Mouse (Mus musculus): ENCODE results near the gene Ccdc87. TPM values are rescaled to one million over a fixed set of nuclear protein-coding genes. Genes with fewer than 3 reads are reported as not detected.
A peak's percentile ranks its signal among the peaks of the same experiment; 100 is the strongest.
"Not testable (repeated sequence)": the region's sequence is repeated elsewhere in the genome, so short reads cannot be mapped to it uniquely, and the experiment has no call there.

Gene Ccdc87
- polyA plus RNA-seq, 2 experiments from 2014 or later, result not detected

DNA sequence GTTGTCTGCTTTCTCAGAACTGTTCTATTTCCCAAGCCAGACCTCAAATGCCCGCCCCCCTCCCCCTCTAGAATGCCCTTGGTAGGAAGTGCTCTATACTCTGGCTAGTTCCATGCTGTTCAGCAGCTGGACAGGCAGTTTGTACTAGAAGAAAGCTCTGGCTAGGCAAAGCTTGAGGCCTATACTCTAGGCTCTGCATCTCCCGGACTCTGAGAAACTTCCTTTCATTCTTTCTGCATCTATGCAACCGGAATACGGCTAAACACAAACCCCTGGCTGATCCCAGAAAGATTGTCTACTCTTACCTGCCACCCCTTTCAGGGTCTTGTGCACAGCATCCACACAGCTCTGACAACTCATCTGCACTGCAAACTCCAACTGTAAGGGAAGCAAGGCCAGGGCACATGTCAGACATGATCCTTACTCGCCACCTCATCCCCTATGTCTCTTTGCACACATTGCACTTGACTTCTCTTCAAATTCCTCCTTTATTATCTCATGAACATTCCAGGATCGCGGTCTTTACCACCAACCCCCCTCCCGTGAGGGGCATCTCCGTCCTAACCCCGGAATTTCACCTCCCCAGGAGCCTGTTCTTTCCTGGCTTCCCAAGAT lies 533 bp upstream of the Ccdc87 start:
- no peak for ATAC-seq

DNA sequence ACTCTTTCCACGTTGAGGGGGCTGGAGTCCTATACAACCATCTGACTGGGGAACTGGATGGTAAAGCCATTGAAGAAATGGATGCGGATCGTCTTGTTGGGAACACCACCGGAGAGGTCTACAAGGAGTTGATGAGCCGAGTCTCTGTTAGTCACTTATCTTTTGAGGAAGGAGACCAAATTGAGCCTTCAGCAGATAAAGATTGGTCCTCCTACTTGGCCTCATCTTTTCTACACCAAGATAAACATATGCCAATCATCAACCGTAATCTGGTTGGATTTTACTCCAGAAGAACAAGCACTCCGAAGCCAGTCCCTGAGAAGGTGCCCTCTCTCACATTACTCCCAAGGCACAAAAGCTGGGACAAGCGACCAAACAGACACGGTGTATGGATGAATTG lies 1.7 kb downstream of the Ccdc87 start:
- ATAC-seq, result no peak

DNA sequence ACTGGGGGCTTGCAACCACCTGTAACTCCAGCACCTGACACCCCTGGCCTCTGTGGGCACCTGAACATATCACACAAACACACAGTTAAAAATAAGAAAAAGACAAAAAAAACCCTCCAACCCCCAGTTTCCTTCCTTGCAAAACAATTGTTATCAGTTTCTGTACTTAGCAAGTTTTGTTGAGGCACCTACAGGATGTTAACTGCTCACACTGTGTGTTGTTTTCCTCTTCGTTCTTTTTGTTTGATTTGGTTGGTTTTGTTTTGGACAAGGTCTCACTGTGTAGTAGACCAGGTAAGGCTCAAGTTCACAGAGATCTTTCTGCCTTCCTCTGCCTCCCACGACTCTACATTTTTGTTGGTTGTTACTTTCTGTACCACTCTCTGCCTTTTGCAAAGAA lies 3.4 kb downstream of the Ccdc87 start:
- peak; percentile 31 for ATAC-seq

DNA sequence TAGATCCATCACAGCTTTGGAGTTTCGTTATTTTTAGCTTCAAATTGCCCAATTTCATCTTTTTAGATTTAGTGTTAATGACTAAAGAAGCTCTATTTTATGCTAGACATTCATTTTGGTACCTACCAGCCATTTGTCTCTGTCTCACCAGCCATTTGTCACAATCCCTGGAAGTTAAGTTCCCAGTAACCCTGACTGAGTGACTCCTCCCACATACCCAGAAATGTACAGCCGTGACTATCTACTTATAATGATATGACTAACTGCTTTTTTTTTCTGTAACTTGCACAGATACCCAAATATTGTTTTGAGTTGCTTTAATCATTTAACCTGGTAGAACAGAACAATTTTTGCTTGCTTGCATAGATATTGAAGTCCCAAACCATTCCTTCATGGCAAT lies 6.7 kb downstream of the Ccdc87 start:
- no peak for ATAC-seq

DNA sequence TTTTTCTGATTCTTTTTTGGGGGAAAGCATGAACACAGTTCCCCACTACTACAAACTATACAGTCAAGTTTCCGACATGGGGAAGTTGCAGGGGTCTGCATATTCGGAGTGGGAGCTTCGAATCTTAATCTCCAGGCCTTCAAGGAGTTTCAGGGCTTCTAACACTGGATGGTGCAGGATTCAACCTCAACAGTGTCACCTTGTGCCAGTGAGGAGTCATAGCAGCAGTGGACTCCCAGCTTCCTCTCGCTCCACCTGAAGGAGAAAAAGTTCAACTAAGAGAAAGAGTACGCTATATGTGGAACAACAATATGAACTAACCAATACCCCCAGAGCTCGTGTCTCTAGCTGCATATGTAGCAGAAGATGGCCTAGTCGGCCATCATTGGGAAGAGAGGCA lies 8.3 kb downstream of the Ccdc87 start:
- ATAC-seq, result peak; percentile 79

DNA sequence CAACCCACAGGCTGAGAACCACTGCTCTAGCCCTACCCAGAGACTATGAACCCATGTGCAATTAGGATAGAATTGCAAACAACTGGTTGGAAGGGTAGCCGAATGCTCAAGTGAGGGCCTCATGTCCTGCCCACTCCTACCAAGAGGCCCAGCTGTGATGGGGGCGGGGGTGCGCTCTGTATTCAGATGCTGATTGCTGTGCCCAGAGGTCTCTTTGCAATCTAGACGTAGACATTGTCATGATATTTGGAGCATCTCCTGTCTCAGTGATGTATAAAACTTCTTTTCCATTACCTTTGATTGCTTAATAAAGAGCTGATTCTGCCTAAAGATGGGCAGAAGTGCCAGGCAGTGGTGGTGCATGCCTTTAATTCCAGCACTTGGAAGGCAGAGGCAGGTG lies 10.6 kb downstream of the Ccdc87 start:
- no peak for ATAC-seq

DNA sequence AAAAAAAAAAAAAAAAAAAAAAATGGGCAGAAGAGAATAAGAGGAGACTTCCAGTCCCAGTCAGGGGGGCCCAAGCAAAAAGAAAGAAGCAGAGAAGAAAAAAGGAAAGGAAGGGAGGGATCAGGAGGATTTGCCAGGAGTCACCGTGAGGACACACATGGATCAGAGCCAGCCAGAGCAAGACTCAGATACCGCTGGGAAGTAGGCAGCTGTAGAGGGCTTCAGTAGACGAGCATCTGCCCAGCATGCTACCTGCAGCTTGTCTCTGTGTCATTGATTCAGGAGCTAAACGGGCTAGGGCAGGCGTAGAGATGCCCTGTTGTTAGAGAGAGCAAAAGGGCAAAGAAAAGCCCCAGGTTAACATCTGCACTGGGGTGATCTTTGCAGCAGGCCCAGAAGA lies 11.1 kb downstream of the Ccdc87 start:
- ATAC-seq, result no peak

DNA sequence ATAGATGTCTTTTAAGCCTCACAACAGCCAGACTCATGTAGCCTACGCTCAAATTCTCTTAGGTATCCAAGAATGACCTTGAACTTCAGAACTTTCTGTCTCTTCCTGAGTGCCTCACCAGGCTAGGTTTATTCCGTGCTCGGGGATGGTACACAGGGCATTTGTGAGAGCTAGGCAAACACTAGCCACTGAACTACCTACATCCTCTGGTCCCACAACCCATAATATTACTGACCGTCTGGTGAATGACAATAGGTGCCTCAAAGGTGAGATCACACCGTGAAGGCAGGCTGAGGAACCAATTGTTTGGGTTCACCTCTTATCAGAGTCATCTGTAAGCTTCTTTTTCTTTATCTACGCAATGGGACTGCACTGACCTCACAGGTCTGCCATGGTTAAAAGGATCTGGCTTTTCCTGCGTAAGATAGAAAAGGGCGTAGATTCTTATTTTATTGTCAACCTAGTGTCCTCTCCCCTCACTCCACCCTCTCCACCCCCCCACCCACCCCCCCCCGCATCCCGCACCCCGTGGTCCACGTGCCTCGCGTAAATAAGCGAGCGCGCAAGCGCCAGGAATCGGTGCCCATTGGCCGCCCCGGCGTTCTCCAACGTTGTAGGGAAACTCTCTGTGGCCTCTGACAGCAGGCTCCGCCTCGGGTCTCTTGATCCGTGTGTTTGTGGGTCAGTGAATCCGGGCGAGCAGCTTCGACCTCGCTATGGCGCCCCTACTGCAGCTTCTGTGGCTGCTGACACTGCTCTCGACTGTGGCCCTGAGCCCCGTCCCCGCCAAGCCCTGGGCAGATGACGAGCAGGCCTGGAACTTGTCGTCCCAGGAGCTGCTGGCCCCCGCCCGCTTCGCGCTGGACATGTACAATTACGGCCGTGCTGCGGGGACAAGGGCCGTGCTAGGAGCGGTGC lies 15.6 kb downstream of the Ccdc87 start, which contains the start of gene Ctsf:
Ctsf (plus strand) TSS at position 579 of the 918 bp plus-strand sequence.
- no peak for ATAC-seq

DNA sequence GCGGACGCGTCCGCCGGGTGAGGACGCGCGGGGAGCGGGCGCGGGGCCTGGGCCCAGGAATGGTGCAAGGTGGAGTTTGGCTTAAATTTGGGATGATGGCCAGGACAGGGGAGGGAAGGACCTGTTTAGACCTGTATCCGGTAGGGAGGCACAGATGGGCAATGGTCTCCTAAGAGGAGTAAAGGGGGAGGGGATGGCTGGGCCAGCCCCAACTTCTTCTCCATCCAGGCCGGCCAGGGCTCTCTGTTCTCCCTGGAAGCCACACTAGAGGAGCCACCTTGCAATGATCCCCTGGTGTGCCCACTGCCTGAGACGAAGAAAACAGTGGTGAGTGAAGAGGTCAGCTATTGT lies 16.3 kb downstream of the Ccdc87 start:
- ATAC-seq, result no peak

DNA sequence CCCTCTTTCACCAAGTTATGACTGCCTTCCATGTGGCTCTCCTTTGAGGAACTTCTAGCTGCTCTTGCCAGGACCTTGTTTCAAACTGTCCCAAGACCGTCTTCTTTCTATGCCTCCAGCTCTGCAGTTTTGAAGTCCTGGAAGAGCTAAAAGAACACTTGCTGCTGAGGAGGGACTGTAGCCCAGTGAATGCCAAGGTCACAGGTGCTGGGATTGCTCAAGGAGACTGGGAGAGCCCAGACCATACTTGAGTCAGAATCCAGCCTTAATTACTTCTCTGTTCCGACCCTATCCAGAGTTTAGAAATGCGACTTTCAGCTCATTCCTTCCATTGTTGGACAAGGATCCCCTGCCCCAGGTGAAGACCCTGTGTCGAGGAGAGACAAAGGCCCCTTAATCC lies 16.8 kb downstream of the Ccdc87 start:
- ATAC-seq, result no peak

DNA sequence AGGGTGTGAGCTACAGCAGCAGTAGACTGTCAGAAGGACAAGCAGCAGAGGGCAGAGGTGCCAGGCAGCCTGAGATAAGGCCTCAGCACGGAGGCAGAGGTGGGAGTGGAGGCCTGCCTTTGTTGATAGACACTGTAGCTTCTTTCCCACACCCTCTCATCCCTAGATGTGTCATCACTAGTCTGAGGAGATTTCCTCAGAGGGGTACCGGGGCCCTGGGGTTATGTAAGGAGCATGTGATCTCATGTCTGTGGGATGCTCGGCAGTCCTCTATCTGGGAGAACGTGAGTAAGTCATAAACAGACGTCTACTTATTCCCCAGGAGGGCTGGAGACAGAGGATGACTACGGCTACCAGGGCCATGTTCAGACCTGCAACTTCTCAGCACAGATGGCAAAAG lies 19.9 kb downstream of the Ccdc87 start:
- no peak for ATAC-seq

DNA sequence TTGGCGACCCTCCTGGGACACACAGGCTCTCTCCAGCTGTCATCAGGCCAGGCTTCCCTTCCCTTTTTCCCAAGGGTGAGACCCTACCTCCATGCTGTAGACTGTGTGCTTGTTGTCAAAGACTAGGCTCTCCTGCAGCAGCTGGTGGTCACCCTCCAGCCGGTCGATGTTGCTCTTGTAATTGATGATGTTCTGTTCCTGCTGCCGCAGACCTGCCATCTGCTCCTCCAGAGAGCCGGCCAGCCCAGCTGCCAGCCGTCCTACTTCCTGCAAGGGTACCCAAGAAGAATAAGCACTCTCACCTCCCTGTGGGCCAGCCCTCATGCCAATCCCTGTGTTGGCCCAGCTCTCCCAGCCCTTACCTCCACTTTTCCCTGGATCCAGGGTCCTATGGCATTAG lies 23.9 kb downstream of the Ccdc87 start:
- ATAC-seq, result no peak

DNA sequence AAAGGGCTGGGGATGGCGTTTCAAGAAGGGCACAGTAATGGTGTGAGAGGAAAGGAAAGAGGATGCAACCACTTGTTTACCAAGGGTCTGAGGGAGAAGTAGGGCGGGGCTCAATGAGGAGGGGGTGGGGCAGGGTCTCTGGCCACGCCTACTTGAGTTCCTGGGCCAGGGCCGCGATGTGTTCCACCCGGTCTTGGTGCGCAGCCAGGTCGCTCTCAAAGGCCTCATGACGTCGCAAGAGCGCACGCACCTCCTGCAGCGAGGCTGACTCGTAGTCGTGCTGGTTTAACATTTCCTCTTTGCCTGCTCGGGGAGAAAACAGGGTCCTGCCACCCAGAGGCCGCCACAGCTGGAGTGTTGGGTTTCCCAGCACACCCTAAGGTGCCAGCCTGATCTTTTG lies 26.0 kb downstream of the Ccdc87 start:
- no peak for ATAC-seq

DNA sequence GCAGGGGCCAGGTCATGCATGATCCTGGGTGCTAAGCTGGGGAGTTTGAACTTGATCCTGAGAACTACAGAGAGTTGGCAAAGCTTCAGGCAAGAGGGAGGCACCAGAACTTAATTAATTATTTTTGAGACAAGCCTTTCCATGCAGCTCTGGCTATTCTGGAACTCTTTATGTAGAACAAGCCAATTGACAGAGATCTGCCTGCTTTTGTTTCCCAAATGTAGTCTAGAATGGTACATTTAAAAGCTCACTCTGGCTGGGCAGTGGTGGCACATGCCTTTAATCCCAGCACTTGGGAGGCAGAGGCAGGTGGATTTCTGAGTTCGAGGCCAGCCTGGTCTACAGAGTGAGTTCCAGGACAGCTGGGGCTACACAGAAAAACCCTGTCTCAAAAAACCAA lies 35.4 kb downstream of the Ccdc87 start:
- not testable (repeated sequence) for ATAC-seq

DNA sequence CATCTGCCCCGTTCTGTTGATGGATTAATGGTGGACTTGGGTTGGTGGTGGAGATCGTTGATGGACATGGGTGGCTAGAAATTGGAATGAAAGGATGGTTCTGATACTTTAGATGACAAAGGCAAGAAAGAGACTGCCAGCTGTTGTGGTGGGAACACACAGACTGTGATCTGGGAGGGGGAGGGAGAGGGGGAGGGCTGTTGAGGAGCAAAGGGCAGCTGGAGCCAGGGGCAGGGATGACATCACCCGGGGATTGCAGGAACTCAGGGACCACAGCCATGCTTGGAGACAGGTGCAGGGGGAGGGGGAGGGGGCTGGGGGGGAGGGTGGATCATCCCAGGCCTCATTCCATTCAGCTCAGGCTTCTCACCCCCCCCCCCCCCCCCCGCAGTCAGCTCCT lies 37.1 kb downstream of the Ccdc87 start:
- no peak for ATAC-seq

DNA sequence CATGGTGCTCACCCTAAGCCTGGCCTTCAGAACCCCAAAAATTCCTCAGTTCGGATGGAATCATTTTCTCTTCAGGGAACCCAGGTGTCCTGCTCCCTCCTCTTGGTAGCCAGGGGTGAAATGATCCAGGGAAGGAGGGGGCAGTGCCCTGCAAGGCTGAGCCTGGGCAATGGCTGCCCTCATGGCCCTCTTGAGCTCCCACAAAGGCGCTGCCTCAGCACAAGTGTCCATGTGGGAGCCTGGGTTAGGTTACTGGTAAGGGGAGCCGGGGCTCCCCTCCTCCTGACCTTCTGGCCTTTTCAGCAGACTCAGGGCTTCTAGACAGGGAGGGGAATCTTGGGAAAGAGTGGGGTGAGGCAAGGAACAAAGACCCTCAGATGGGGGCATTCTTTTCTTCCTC lies 37.6 kb downstream of the Ccdc87 start:
- ATAC-seq, result no peak

DNA sequence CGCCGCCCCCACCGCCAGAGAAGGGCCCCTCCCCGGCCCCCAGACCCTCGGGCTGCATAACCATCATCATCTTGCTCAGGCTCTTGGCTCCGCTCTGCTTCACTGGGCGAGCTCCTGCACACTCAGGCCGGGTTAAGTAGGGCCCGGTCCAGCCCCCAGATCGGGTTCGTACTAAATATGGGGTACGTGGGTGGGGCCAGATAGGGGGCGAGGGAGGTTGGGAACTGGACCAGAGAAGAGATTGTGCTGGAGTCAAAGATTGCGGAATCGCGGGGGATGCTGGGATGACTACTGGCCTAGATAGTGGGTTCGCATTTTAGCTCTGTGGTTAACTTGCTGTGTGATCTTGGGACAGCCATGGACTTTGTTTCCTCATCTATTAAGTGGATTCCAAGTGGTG lies 38.6 kb downstream of the Ccdc87 start, which contains the start of gene Actn3:
Actn3 (minus strand) TSS at position 125 of the 400 bp plus-strand sequence.
- no peak for ATAC-seq

DNA sequence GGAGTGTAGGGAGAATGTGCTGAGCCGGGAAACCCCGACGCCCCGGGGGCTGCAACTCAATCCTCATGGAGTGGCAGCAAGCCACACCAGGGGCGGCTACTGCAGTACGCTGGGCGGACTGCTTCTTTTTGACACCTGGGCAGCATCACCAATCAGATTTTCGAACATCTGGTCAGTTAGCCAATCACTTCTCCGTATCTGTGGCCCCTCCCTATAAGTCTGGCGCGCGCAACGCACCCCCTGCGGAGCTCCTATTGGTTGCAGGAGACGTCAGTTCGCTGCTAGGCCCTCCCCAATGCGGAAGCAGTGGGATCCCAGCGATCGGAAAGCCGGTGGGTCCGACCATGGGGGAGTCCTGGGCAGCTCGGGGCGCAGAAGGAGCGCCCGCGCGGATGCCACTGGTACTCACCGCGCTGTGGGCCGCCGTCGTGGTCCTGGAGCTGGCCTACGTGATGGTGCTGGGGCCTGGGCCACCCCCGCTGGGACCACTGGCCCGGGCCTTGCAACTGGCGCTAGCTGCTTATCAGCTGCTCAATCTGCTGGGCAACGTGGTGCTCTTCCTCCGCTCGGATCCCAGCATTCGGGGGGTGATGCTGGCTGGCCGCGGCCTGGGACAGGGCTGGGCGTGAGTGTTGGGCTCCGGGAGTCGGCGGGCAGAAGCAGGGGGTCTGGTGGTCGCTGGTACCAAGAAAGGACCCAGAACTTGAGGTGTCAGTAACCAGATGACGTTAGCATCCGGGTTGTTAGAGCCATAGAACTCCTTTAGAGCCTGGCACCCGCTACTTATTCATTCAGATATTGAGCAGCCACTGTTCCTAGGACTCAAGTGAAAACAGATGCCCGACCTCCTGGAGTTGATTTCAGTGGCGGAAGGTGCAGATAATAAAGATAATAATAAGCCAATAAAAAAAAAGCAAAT lies 39.5 kb downstream of the Ccdc87 start, which contains the start of gene Zdhhc24:
Zdhhc24 (plus strand) TSS at position 264 of the 919 bp plus-strand sequence.
- ATAC-seq, result peak; percentile 100

DNA sequence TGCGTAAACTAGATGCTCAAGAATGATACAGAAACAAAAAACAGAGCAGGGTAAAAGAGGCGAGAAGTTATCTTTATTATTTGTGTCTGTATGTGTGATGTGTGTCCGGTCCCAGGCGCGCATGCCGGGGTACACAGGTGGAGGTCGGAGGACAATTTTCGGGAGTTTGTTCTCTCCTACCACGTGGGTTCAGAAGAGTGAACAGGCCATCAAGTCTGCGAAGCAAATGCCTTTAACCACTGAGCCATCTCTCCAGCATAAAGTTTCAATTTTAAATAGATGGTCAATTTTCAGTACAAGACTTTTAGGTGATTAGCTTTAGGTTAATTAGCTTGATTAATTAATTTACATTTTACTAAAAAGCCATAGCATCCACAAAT lies 40.1 kb downstream of the Ccdc87 start:
- no peak for ATAC-seq

DNA sequence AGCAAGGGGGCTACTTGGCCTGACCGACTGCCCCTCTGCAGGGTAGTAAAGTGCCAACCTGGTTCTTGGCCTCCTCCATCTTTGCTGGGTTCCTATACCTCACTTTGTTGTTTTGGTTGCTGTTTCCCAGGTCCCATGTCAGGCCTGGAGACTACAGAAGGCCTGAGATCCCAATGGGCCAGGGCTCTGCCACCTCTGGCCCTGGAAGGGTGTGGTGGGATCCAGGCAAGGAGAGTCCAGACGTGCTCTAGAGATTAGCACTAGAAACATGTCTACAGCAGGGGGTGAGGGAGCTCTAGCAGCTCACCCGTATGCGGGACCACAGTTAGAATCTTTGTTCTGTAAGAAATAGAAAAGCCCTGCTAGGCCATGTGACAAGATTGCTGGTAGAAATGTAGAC lies 44.8 kb downstream of the Ccdc87 start:
- no peak for ATAC-seq

DNA sequence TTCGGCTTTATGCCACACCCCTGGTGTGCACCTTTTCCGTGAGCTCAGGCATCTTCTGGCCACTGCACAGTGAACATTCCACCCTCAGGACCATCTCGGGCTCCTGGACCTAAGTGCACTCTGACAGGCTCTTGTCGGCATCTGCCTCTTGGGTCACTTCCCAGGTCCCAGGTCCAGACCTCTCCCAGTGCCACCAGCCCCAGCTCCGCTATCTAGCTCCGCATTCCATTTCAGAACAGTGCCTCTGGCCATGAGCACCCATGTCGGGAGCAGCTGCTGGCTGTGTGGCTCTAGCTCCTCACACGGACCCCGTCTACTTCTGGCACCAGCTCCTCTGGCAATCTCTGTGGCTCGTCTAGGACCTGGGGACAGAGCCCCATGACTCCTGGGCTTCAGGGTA lies 50.6 kb downstream of the Ccdc87 start:
- ATAC-seq, result no peak

DNA sequence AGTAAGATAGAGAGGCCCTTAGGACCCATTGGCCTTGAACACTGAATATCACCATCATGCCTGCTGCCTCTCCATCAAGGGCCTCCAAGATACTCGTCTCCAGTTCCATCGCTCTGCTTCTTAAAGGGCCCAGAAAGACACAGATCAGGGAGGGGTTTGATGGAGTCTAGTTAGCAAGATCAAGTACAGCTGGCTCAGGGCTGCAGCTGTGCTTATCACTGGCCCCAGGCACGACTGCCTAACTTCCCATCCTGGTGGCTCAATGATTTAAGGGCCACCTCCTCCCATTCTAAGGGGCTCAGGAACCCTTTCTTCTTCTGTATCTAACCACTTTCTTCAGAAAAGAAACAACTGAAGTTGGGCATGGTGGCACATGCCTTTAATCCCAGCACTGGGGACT lies 52.6 kb downstream of the Ccdc87 start:
- no peak for ATAC-seq
